Mouse (Mus musculus): ENCODE data around the gene Fga.

DNA sequence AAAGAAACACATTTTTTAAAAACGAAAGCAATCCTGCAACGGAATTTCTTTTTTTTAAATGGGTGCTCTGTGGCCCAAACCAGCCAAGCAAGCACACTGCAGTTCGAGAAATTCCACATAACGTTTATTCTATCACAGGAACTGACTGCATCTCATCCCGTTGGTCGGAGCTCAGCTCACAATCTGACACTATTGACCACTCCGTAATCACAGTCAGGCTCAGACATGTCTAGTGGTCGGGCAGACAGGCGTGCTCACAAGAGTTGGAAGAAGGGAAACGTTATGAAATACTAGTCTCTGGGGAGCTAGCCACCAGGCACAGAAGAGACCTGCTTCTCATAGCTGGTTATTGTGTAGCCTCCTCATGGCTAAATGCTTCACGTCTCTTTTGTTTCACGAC lies 33.9 kb upstream of the Fga start:
- TF ChIP-seq POLR2A (IDR thresholded peaks at IDR 0.05; ENCODE audit: extremely low read depth, insufficient read depth, low read length) = no peak
- no peak for TF ChIP-seq CTCF (IDR thresholded peaks at IDR 0.05; ENCODE audit: extremely low read depth, insufficient read depth, low read length)

All from cortical plate, adult 2 months (tissue).